Mouse (Mus musculus): Measurements from ENCODE around the gene Krtap6-1. TPM values are rescaled to one million over a fixed set of nuclear protein-coding genes. Genes with fewer than 3 reads are reported as not detected.
"Not testable (repeated sequence)": the region's sequence is repeated elsewhere in the genome, so short reads cannot be mapped to it uniquely, and the experiment has no call there.

The Krtap6-1 gene
- total and polyA plus RNA-seq, 3 experiments = not detected

GRCm38 (mm10) chr16:89041372-89041771 lies 9.9 kb downstream of the Krtap6-1 start, which contains the start of gene Gm10228:
Gene Gm10228 (minus strand): TSS chr16:89041472.
- H3K9me3 ChIP-seq (replicated peaks; ENCODE audit: low read length) = peaks cover 50% of the 10 kb centered on the region
- H3K79me2 ChIP-seq (replicated peaks; ENCODE audit: control insufficient read depth, extremely low read depth, insufficient read depth, poor library complexity, severe bottlenecking); H3K9ac ChIP-seq (ENCODE audit: insufficient read depth, low read depth); in situ Hi-C loops (cut with MboI; ENCODE audit: low pct_ligation_motif_present, low pct_unique_long_range_greater_than_20kb, low sequenced_read_pairs); H3K4me1 ChIP-seq (ENCODE audit: control insufficient read depth in 1 of 2, insufficient read depth in 2 of 2); H3K27ac ChIP-seq (ENCODE audit: insufficient read depth, low read depth); H3K4me3 ChIP-seq (replicated peaks in 1 of 3; ENCODE audit: low read depth in 2 of 3, low read length in 2 of 3, poor library complexity in 1 of 3); dilution Hi-C loops (cut with MboI; ENCODE audit: extremely low pct_ligation_motif_present, extremely low pct_unique_long_range_greater_than_20kb, low sequenced_read_pairs); H3K27me3 ChIP-seq (replicated peaks); DNase-seq (ENCODE audit: extremely low read depth); H3K4me2 ChIP-seq (ENCODE audit: insufficient read depth, low read depth, poor library complexity, severe bottlenecking); H3K36me3 ChIP-seq (replicated peaks in 1 of 2; ENCODE audit: control insufficient read depth in 1 of 2, insufficient read depth in 1 of 2, low read length in 1 of 2): not testable (repeated sequence)

GRCm38 (mm10) chr16:89047783-89048182 lies 16.3 kb downstream of the Krtap6-1 start, which contains the start of gene Krtap6-5:
Gene Krtap6-5 (minus strand): TSS chr16:89047883.
- dilution Hi-C loops (cut with MboI; ENCODE audit: extremely low pct_ligation_motif_present, extremely low pct_unique_long_range_greater_than_20kb, low sequenced_read_pairs) = no loop called here
- H3K36me3 ChIP-seq (replicated peaks in 1 of 2; ENCODE audit: control insufficient read depth in 1 of 2, insufficient read depth in 1 of 2, low read length in 1 of 2) = no peaks in the 10 kb centered on the region
- H3K9me3 ChIP-seq (replicated peaks; ENCODE audit: low read length) = peaks cover 19% of the 10 kb centered on the region
- H3K4me3 ChIP-seq (replicated peaks in 1 of 3; ENCODE audit: low read depth in 2 of 3, low read length in 2 of 3, poor library complexity in 1 of 3) = no peak within 1 kb of the TSS
- H3K9ac ChIP-seq (ENCODE audit: insufficient read depth, low read depth) = no peak within 1 kb of the TSS
- H3K27ac ChIP-seq (ENCODE audit: insufficient read depth, low read depth) = no peak within 1 kb of the TSS
- H3K4me2 ChIP-seq (ENCODE audit: insufficient read depth, low read depth, poor library complexity, severe bottlenecking) = no peak within 1 kb of the TSS
- H3K79me2 ChIP-seq (replicated peaks; ENCODE audit: control insufficient read depth, extremely low read depth, insufficient read depth, poor library complexity, severe bottlenecking) = no peaks in the 10 kb centered on the region
- no peak for TF ChIP-seq E2F4 (IDR thresholded peaks at IDR 0.05; ENCODE audit: insufficient replicate concordance, low read depth, low read length)
- no peak for TF ChIP-seq HCFC1 (IDR thresholded peaks at IDR 0.05; ENCODE audit: low read depth, low read length)
- no peak for TF ChIP-seq GABPA (IDR thresholded peaks at IDR 0.05; ENCODE audit: insufficient replicate concordance, low read depth, low read length)
- TF ChIP-seq BHLHE40 (IDR thresholded peaks at IDR 0.05; ENCODE audit: low read depth, low read length) = no peak
- no peak for TF ChIP-seq NRF1 (IDR thresholded peaks at IDR 0.05; ENCODE audit: low read depth, low read length)
- no peak for TF ChIP-seq MAX (IDR thresholded peaks at IDR 0.05; ENCODE audit: low read length)
- no peak for TF ChIP-seq USF2 (conservative IDR thresholded peaks at IDR 0.05; ENCODE audit: low read depth, low read length)
- in situ Hi-C loops (cut with MboI; ENCODE audit: low pct_ligation_motif_present, low pct_unique_long_range_greater_than_20kb, low sequenced_read_pairs) = no loop called here
- no peaks in the 10 kb centered on the region for H3K4me1 ChIP-seq (ENCODE audit: control insufficient read depth in 1 of 2, insufficient read depth in 2 of 2)
- DNase-seq (ENCODE audit: extremely low read depth) = no peak
- no peaks in the 10 kb centered on the region for H3K27me3 ChIP-seq (replicated peaks)

DNA sequence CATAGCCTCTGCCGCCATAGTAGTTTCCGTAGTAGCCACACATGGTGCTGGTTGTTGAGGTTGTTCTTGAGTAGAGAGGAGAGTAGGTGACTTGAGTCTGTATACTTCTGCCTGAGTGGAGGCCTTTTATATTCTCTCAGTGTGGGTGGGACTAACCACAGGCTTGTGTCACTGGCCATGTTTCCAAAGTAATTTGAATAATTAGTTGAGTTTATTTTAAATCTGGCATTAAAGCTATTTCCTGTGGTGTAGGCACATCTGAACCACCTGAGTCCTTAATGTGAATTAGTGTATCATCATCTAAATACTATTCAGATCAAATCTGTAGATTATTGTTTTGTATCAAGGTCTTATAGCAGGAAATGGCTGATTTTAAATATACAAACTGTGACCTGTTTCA lies 32.4 kb downstream of the Krtap6-1 start, which contains the start of gene 1110025L11Rik:
Gene 1110025L11Rik, minus strand, starts transcription at position 101 of the 400 bp plus-strand sequence.
- H3K9ac ChIP-seq (ENCODE audit: insufficient read depth, low read depth); H3K4me3 ChIP-seq (replicated peaks in 1 of 3; ENCODE audit: low read depth in 2 of 3, low read length in 2 of 3, poor library complexity in 1 of 3); H3K36me3 ChIP-seq (replicated peaks in 1 of 2; ENCODE audit: control insufficient read depth in 1 of 2, insufficient read depth in 1 of 2, low read length in 1 of 2); in situ Hi-C loops (cut with MboI; ENCODE audit: low pct_ligation_motif_present, low pct_unique_long_range_greater_than_20kb, low sequenced_read_pairs); H3K4me1 ChIP-seq (ENCODE audit: control insufficient read depth in 1 of 2, insufficient read depth in 2 of 2); H3K27me3 ChIP-seq (replicated peaks); H3K4me2 ChIP-seq (ENCODE audit: insufficient read depth, low read depth, poor library complexity, severe bottlenecking); H3K27ac ChIP-seq (ENCODE audit: insufficient read depth, low read depth); H3K79me2 ChIP-seq (replicated peaks; ENCODE audit: control insufficient read depth, extremely low read depth, insufficient read depth, poor library complexity, severe bottlenecking); dilution Hi-C loops (cut with MboI; ENCODE audit: extremely low pct_ligation_motif_present, extremely low pct_unique_long_range_greater_than_20kb, low sequenced_read_pairs); DNase-seq (ENCODE audit: extremely low read depth): not testable (repeated sequence)
- H3K9me3 ChIP-seq (replicated peaks; ENCODE audit: low read length) = peaks cover 34% of the 10 kb centered on the region

GRCm38 (mm10) chr16:89071041-89071440 lies 39.5 kb downstream of the Krtap6-1 start:
- H3K4me2 ChIP-seq (ENCODE audit: insufficient read depth, low read depth, poor library complexity, severe bottlenecking); in situ Hi-C loops (cut with MboI; ENCODE audit: low pct_ligation_motif_present, low pct_unique_long_range_greater_than_20kb, low sequenced_read_pairs); H3K79me2 ChIP-seq (replicated peaks; ENCODE audit: control insufficient read depth, extremely low read depth, insufficient read depth, poor library complexity, severe bottlenecking); H3K27ac ChIP-seq (ENCODE audit: insufficient read depth, low read depth); H3K27me3 ChIP-seq (replicated peaks); H3K4me3 ChIP-seq (replicated peaks in 1 of 3; ENCODE audit: low read depth in 2 of 3, low read length in 2 of 3, poor library complexity in 1 of 3); H3K36me3 ChIP-seq (replicated peaks in 1 of 2; ENCODE audit: control insufficient read depth in 1 of 2, insufficient read depth in 1 of 2, low read length in 1 of 2); DNase-seq (ENCODE audit: extremely low read depth); H3K4me1 ChIP-seq (ENCODE audit: control insufficient read depth in 1 of 2, insufficient read depth in 2 of 2); dilution Hi-C loops (cut with MboI; ENCODE audit: extremely low pct_ligation_motif_present, extremely low pct_unique_long_range_greater_than_20kb, low sequenced_read_pairs); H3K9ac ChIP-seq (ENCODE audit: insufficient read depth, low read depth): not testable (repeated sequence)
- peaks cover 43% of the 10 kb centered on the region for H3K9me3 ChIP-seq (replicated peaks; ENCODE audit: low read length)

Other genes with a start within 250 kb of the Krtap6-1 start
Only the 20 nearest of the 22 such genes appear.
- gene Krtap14, start 205.6 kb upstream of the Krtap6-1 start, total RNA-seq (2012; rRNA removed) = not detected in 2 replicates
- not detected in 2 replicates for gene Krtap14, start 205.6 kb upstream of the Krtap6-1 start, total RNA-seq (2014; rRNA removed)
- gene Krtap14, start 205.6 kb upstream of the Krtap6-1 start, polyA plus RNA-seq (2012; ENCODE audit: insufficient read length, low read depth) = not detected in 2 replicates
- gene Krtap19-1, start 162.3 kb upstream of the Krtap6-1 start, total RNA-seq (2012; rRNA removed) = not detected in 2 replicates
- not detected in 2 replicates for gene Krtap19-1, start 162.3 kb upstream of the Krtap6-1 start, total RNA-seq (2014; rRNA removed)
- not detected in 2 replicates for gene Krtap19-1, start 162.3 kb upstream of the Krtap6-1 start, polyA plus RNA-seq (2012; ENCODE audit: insufficient read length, low read depth)
- gene Krtap19-2, start 157.4 kb upstream of the Krtap6-1 start, total RNA-seq (2012; rRNA removed) = not detected in 2 replicates
- gene Krtap19-2, start 157.4 kb upstream of the Krtap6-1 start, total RNA-seq (2014; rRNA removed) = not detected in 2 replicates
- not detected in 2 replicates for gene Krtap19-2, start 157.4 kb upstream of the Krtap6-1 start, polyA plus RNA-seq (2012; ENCODE audit: insufficient read length, low read depth)
- gene Krtap19-3, start 153.7 kb upstream of the Krtap6-1 start, total RNA-seq (2012; rRNA removed) = not detected in 2 replicates
- gene Krtap19-3, start 153.7 kb upstream of the Krtap6-1 start, total RNA-seq (2014; rRNA removed) = not detected in 2 replicates
- gene Krtap19-3, start 153.7 kb upstream of the Krtap6-1 start, polyA plus RNA-seq (2012; ENCODE audit: insufficient read length, low read depth) = not detected in 2 replicates
- not detected in 2 replicates for gene Krtap19-4, start 146.6 kb upstream of the Krtap6-1 start, total RNA-seq (2012; rRNA removed)
- not detected in 2 replicates for gene Krtap19-4, start 146.6 kb upstream of the Krtap6-1 start, total RNA-seq (2014; rRNA removed)
- gene Krtap19-4, start 146.6 kb upstream of the Krtap6-1 start, polyA plus RNA-seq (2012; ENCODE audit: insufficient read length, low read depth) = not detected in 2 replicates
- gene Krtap19-5, start 135.2 kb upstream of the Krtap6-1 start, total RNA-seq (2012; rRNA removed) = not detected in 2 replicates
- gene Krtap19-5, start 135.2 kb upstream of the Krtap6-1 start, total RNA-seq (2014; rRNA removed) = not detected in 2 replicates
- gene Krtap19-5, start 135.2 kb upstream of the Krtap6-1 start, polyA plus RNA-seq (2012; ENCODE audit: insufficient read length, low read depth) = not detected in 2 replicates
- not detected in 2 replicates for gene Krtap19-9b, start 99.4 kb upstream of the Krtap6-1 start, total RNA-seq (2012; rRNA removed)
- gene Krtap19-9b, start 99.4 kb upstream of the Krtap6-1 start, total RNA-seq (2014; rRNA removed) = not detected in 2 replicates
- not detected in 2 replicates for gene Krtap19-9b, start 99.4 kb upstream of the Krtap6-1 start, polyA plus RNA-seq (2012; ENCODE audit: insufficient read length, low read depth)
- gene Krtap16-3, start 68.8 kb upstream of the Krtap6-1 start, total RNA-seq (2012; rRNA removed) = not detected in 2 replicates
- gene Krtap16-3, start 68.8 kb upstream of the Krtap6-1 start, total RNA-seq (2014; rRNA removed) = not detected in 2 replicates
- not detected in 2 replicates for gene Krtap16-3, start 68.8 kb upstream of the Krtap6-1 start, polyA plus RNA-seq (2012; ENCODE audit: insufficient read length, low read depth)
- not detected in 2 replicates for gene Krtap22-2, start 20.9 kb upstream of the Krtap6-1 start, total RNA-seq (2012; rRNA removed)
- gene Krtap22-2, start 20.9 kb upstream of the Krtap6-1 start, total RNA-seq (2014; rRNA removed) = not detected in 2 replicates
- not detected in 2 replicates for gene Krtap22-2, start 20.9 kb upstream of the Krtap6-1 start, polyA plus RNA-seq (2012; ENCODE audit: insufficient read length, low read depth)
- not detected in 2 replicates for gene Gm10229, start 16.4 kb upstream of the Krtap6-1 start, total RNA-seq (2012; rRNA removed)
- gene Gm10229, start 16.4 kb upstream of the Krtap6-1 start, total RNA-seq (2014; rRNA removed) = not detected in 2 replicates
- gene Gm10229, start 16.4 kb upstream of the Krtap6-1 start, polyA plus RNA-seq (2012; ENCODE audit: insufficient read length, low read depth) = not detected in 2 replicates
- gene Gm10228, start 9.8 kb downstream of the Krtap6-1 start, total RNA-seq (2012; rRNA removed) = not detected in 2 replicates
- gene Gm10228, start 9.8 kb downstream of the Krtap6-1 start, total RNA-seq (2014; rRNA removed) = not detected in 2 replicates
- not detected in 2 replicates for gene Gm10228, start 9.8 kb downstream of the Krtap6-1 start, polyA plus RNA-seq (2012; ENCODE audit: insufficient read length, low read depth)
- not detected in 2 replicates for gene Krtap6-5, start 16.2 kb downstream of the Krtap6-1 start, total RNA-seq (2012; rRNA removed)
- not detected in 2 replicates for gene Krtap6-5, start 16.2 kb downstream of the Krtap6-1 start, total RNA-seq (2014; rRNA removed)
- gene Krtap6-5, start 16.2 kb downstream of the Krtap6-1 start, polyA plus RNA-seq (2012; ENCODE audit: insufficient read length, low read depth) = not detected in 2 replicates
- not detected in 2 replicates for gene 1110025L11Rik, start 32.3 kb downstream of the Krtap6-1 start, total RNA-seq (2012; rRNA removed)
- gene 1110025L11Rik, start 32.3 kb downstream of the Krtap6-1 start, total RNA-seq (2014; rRNA removed) = not detected in 2 replicates
- gene 1110025L11Rik, start 32.3 kb downstream of the Krtap6-1 start, polyA plus RNA-seq (2012; ENCODE audit: insufficient read length, low read depth) = not detected in 2 replicates
- gene Krtap6-3, start 52.3 kb downstream of the Krtap6-1 start, total RNA-seq (2012; rRNA removed) = not detected in 2 replicates
- not detected in 2 replicates for gene Krtap6-3, start 52.3 kb downstream of the Krtap6-1 start, total RNA-seq (2014; rRNA removed)
- not detected in 2 replicates for gene Krtap6-3, start 52.3 kb downstream of the Krtap6-1 start, polyA plus RNA-seq (2012; ENCODE audit: insufficient read length, low read depth)
- gene Gm6358, start 109.2 kb downstream of the Krtap6-1 start, total RNA-seq (2012; rRNA removed) = not detected in 2 replicates
- gene Gm6358, start 109.2 kb downstream of the Krtap6-1 start, total RNA-seq (2014; rRNA removed) = not detected in 2 replicates
- not detected in 2 replicates for gene Gm6358, start 109.2 kb downstream of the Krtap6-1 start, polyA plus RNA-seq (2012; ENCODE audit: insufficient read length, low read depth)
- not detected in 2 replicates for gene Gm10061, start 119.4 kb downstream of the Krtap6-1 start, total RNA-seq (2012; rRNA removed)
- gene Gm10061, start 119.4 kb downstream of the Krtap6-1 start, total RNA-seq (2014; rRNA removed) = not detected in 2 replicates
- not detected in 2 replicates for gene Gm10061, start 119.4 kb downstream of the Krtap6-1 start, polyA plus RNA-seq (2012; ENCODE audit: insufficient read length, low read depth)
- not detected in 2 replicates for gene Gm9789, start 126.3 kb downstream of the Krtap6-1 start, total RNA-seq (2012; rRNA removed)
- not detected in 2 replicates for gene Gm9789, start 126.3 kb downstream of the Krtap6-1 start, total RNA-seq (2014; rRNA removed)
- gene Gm9789, start 126.3 kb downstream of the Krtap6-1 start, polyA plus RNA-seq (2012; ENCODE audit: insufficient read length, low read depth) = not detected in 2 replicates
- gene Gm7735, start 137.8 kb downstream of the Krtap6-1 start, total RNA-seq (2012; rRNA removed) = not detected in 2 replicates
- gene Gm7735, start 137.8 kb downstream of the Krtap6-1 start, total RNA-seq (2014; rRNA removed) = not detected in 2 replicates
- not detected in 2 replicates for gene Gm7735, start 137.8 kb downstream of the Krtap6-1 start, polyA plus RNA-seq (2012; ENCODE audit: insufficient read length, low read depth)
- not detected in 2 replicates for gene 1110057P08Rik, start 143.0 kb downstream of the Krtap6-1 start, total RNA-seq (2012; rRNA removed)
- gene 1110057P08Rik, start 143.0 kb downstream of the Krtap6-1 start, total RNA-seq (2014; rRNA removed) = not detected in 2 replicates
- gene 1110057P08Rik, start 143.0 kb downstream of the Krtap6-1 start, polyA plus RNA-seq (2012; ENCODE audit: insufficient read length, low read depth) = not detected in 2 replicates
- not detected in 2 replicates for gene Krtap20-2, start 174.2 kb downstream of the Krtap6-1 start, total RNA-seq (2012; rRNA removed)
- gene Krtap20-2, start 174.2 kb downstream of the Krtap6-1 start, total RNA-seq (2014; rRNA removed) = not detected in 2 replicates
- gene Krtap20-2, start 174.2 kb downstream of the Krtap6-1 start, polyA plus RNA-seq (2012; ENCODE audit: insufficient read length, low read depth) = not detected in 2 replicates